Mouse (Mus musculus) embryonic fibroblast, embryonic 13.5 days (primary cell): Measurements from ENCODE around the gene Lmbr1. TPM values are rescaled to one million over a fixed set of nuclear protein-coding genes. Genes with fewer than 3 reads are reported as not detected.

Experiments used
- H3K27ac ChIP-seq: 2 replicates; pipeline ENCODE4 v1.5.1; 2012; ENCODE audit warnings: low read length, control low read depth, inconsistent platforms; ENCODE audit not compliant: insufficient read depth
- H3K4me1 ChIP-seq: 2 replicates; pipeline ENCODE4 v1.6.1; 2011; ENCODE audit warnings: low read length; ENCODE audit not compliant: control insufficient read depth, insufficient read depth
- H3K4me3 ChIP-seq: 2 replicates; pipeline ENCODE4 v1.5.1; 2011; ENCODE audit warnings: mild to moderate bottlenecking, control low read depth, low read length; ENCODE audit not compliant: insufficient read depth
- CTCF ChIP-seq: IDR thresholded peaks from 2 replicates; pipeline ENCODE4 v1.5.1; 2011; ENCODE audit warnings: mild to moderate bottlenecking, control low read depth, low read length, moderate library complexity, borderline replicate concordance; ENCODE audit not compliant: insufficient read depth
- POLR2A ChIP-seq: IDR thresholded peaks from 2 replicates; pipeline ENCODE4 v1.6.1; 2011; ENCODE audit warnings: low read depth, mild to moderate bottlenecking, control low read depth, low read length, moderate library complexity
- polyA plus RNA-seq: library from polyadenylated mRNA; stranded (reverse); fragments of >200 nt; gene quantifications from 2 replicates; pipeline ENCODE4 v1.2.4, GENCODE M21; 2011; ENCODE audit warnings: low read depth; ENCODE audit not compliant: missing spikeins, insufficient read length

Lmbr1 gene
- polyA plus RNA-seq, 1 experiment: 18.1 TPM

- Histone ChIP-seq H3K4me1 (no peaks in the 10 kb centered on the region), H3K27ac (no peak overlapping the region), H3K4me3 (no peak overlapping the region)
- TF ChIP-seq POLR2A: no peak
- no peak for TF ChIP-seq CTCF
Measured at GRCm38 (mm10) chr5:29205690-29206089, 172.5 kb downstream of the Lmbr1 start.

GRCm38 (mm10) chr5:29199868-29200267 is 178.3 kb downstream of the Lmbr1 start:
- TF ChIP-seq POLR2A (no peak), CTCF (no peak)
- no peak overlapping the region for H3K4me3 ChIP-seq
- H3K4me1 ChIP-seq: no peaks in the 10 kb centered on the region; the same call in 1 of the 2 replicates
- no peak overlapping the region for H3K27ac ChIP-seq

- no peak for TF ChIP-seq CTCF
- no peak for TF ChIP-seq POLR2A
Measured at GRCm38 (mm10) chr5:29198960-29199488, 179.2 kb downstream of the Lmbr1 start.

GRCm38 (mm10) chr5:29197187-29197586 is 181.0 kb downstream of the Lmbr1 start:
- TF ChIP-seq POLR2A: no peak
- Histone ChIP-seq H3K4me1 (no peaks in the 10 kb centered on the region; the same call in 1 of the 2 replicates), H3K4me3 (no peak overlapping the region), H3K27ac (no peak overlapping the region)

More at GRCm38 (mm10) chr5:29198960-29199488, 179.2 kb downstream of the Lmbr1 start:
- Histone ChIP-seq H3K4me3 (no peak overlapping the region), H3K4me1 (no peaks in the 10 kb centered on the region; the same call in 1 of the 2 replicates), H3K27ac (no peak overlapping the region)

DNA sequence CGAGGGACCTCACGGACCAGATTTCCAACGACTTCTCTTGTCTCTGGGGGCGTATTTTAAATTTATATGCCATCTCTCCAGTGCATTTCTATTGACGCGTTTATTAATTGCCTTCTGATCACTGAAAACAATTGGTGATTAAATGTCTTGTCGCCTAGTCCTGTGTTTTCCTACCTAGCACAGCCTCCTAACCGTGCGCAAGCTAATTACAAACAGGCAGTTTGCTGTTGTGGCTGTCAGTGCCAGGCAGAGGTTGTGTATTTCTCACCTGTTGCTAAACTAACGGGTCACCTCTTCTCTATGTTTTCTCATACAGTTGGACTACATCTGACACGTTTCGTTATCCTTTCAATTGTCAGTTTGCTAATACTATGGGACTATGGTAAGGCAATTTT is 181.9 kb downstream of the Lmbr1 start:
- H3K4me3 ChIP-seq: peak overlapping the region; percentile 76
- no peaks in the 10 kb centered on the region; the same call in 1 of the 2 replicates for H3K4me1 ChIP-seq
- no peak for TF ChIP-seq CTCF
- TF ChIP-seq POLR2A: no peak
- H3K27ac ChIP-seq: no peak overlapping the region

- no peak for TF ChIP-seq CTCF
- TF ChIP-seq POLR2A: peak; percentile 89
- Histone ChIP-seq H3K27ac (no peak within 1 kb of the TSS), H3K4me3 (peak within 1 kb of the TSS; percentile 81), H3K4me1 (no peaks in the 10 kb centered on the region; the same call in 1 of the 2 replicates)
Measured at GRCm38 (mm10) chr5:29195570-29196263, 182.5 kb downstream of the Lmbr1 start, which contains the start of gene Rnf32. Gene Rnf32 (plus strand): TSS chr5:29195992.

GRCm38 (mm10) chr5:29195231-29195569 is 183.0 kb downstream of the Lmbr1 start:
- no peak for TF ChIP-seq POLR2A
- TF ChIP-seq CTCF: no peak
- Histone ChIP-seq H3K4me1 (no peaks in the 10 kb centered on the region; the same call in 1 of the 2 replicates), H3K27ac (no peak overlapping the region), H3K4me3 (peak overlapping the region; percentile 81)

DNA sequence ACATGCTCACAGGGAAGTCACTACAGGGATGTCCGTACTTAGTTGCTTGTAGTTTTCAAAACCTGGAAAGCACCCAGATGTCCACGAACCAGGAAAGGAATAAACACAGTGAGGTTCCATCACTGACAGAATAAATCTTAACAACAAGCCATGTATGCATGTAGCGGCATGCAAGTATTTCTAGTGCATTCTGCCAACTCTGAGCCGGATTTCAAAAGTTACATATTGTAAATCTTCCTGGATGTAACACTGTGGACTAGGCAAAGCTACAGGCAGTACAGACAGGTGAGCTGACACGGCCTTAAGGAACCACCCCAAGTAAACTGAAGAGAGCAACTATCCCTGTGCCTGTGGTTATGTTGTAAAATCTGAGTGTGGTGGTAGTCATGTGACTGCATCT is 191.4 kb downstream of the Lmbr1 start:
- no peak for TF ChIP-seq CTCF
- TF ChIP-seq POLR2A: no peak
- H3K4me1 ChIP-seq: no peaks in the 10 kb centered on the region
- H3K4me3 ChIP-seq: no peak overlapping the region
- no peak overlapping the region for H3K27ac ChIP-seq

Other genes starting within 250 kb of the Lmbr1 start
- 0.94 and 2.6 TPM in 2 replicates for gene Rnf32, start 182.4 kb downstream of the Lmbr1 start, polyA plus RNA-seq
- 12.2 and 15.1 TPM in 2 replicates for gene Nom1, start 56.3 kb upstream of the Lmbr1 start, polyA plus RNA-seq
- not detected in 2 replicates for gene Mnx1, start 100.1 kb upstream of the Lmbr1 start, polyA plus RNA-seq
- gene Ube3c, start 190.9 kb upstream of the Lmbr1 start, polyA plus RNA-seq: 48.5 and 49.4 TPM in 2 replicates